Mouse (Mus musculus): ENCODE results near the gene Prpf4. TPM values are rescaled to one million over a fixed set of nuclear protein-coding genes. Genes with fewer than 3 reads are reported as not detected.
A peak's percentile ranks its signal among the peaks of the same experiment; 100 is the strongest.

The Prpf4 gene
- polyA plus RNA-seq, 1 experiment from 2014 or later, result 28.2 TPM

GRCm38 (mm10) chr4:62468158-62468557, 59.6 kb downstream of the Prpf4 start:
- no peak for ATAC-seq (ENCODE audit: insufficient read depth, low FRiP score, low TSS enrichment)
- Histone ChIP-seq H3K4me1 (ENCODE audit: control insufficient read depth, insufficient read depth, low read length) (no peaks in the 10 kb centered on the region), H3K36me3 (ENCODE audit: control insufficient read depth, insufficient read depth, low read length) (no peaks in the 10 kb centered on the region), H3K9me3 (ENCODE audit: control insufficient read depth, low read length) (no peaks in the 10 kb centered on the region), H3K4me3 (ENCODE audit: low read depth, low read length) (no peak overlapping the region), H3K9ac (ENCODE audit: low read length) (no peak overlapping the region), H3K27me3 (ENCODE audit: control insufficient read depth, insufficient read depth, low read length) (no peaks in the 10 kb centered on the region), H3K4me2 (ENCODE audit: low read depth) (no peak overlapping the region), H3K27ac (ENCODE audit: low read depth, low read length) (no peak overlapping the region)
- WGBS, result 95% methylated on average over 1 of the region's 1 CpGs
- no peak for DNase-seq (ENCODE audit: low spot score)

GRCm38 (mm10) chr4:62470598-62471051, 62.0 kb downstream of the Prpf4 start, which contains the start of gene Wdr31:
Wdr31 (minus strand) TSS chr4:62470896.
- Histone ChIP-seq H3K27ac (ENCODE audit: low read depth, low read length) (no peak within 1 kb of the TSS), H3K9me3 (ENCODE audit: control insufficient read depth, low read length) (no peaks in the 10 kb centered on the region), H3K36me3 (ENCODE audit: control insufficient read depth, insufficient read depth, low read length) (no peaks in the 10 kb centered on the region), H3K4me1 (ENCODE audit: control insufficient read depth, insufficient read depth, low read length) (no peaks in the 10 kb centered on the region), H3K4me2 (ENCODE audit: low read depth) (peak within 1 kb of the TSS; percentile 61), H3K4me3 (ENCODE audit: low read depth, low read length) (peak within 1 kb of the TSS; percentile 44), H3K9ac (ENCODE audit: low read length) (peak within 1 kb of the TSS; percentile 70), H3K27me3 (ENCODE audit: control insufficient read depth, insufficient read depth, low read length) (no peaks in the 10 kb centered on the region)
- under 1% methylated on average over 30 of the region's 30 CpGs for WGBS
- DNase-seq (ENCODE audit: low spot score) (peak; percentile 86), ATAC-seq (ENCODE audit: insufficient read depth, low FRiP score, low TSS enrichment) (peak; percentile 88)

GRCm38 (mm10) chr4:62472071-62472470, 63.5 kb downstream of the Prpf4 start:
- no peak overlapping the region for H3K4me2 ChIP-seq (ENCODE audit: low read depth)
- H3K27ac ChIP-seq (ENCODE audit: low read depth, low read length), result no peak overlapping the region
- H3K27me3 ChIP-seq (ENCODE audit: control insufficient read depth, insufficient read depth, low read length), result no peaks in the 10 kb centered on the region
- DNase-seq (ENCODE audit: low spot score), result no peak
- no peak for ATAC-seq (ENCODE audit: insufficient read depth, low FRiP score, low TSS enrichment)
- H3K36me3 ChIP-seq (ENCODE audit: control insufficient read depth, insufficient read depth, low read length), result no peaks in the 10 kb centered on the region
- no peaks in the 10 kb centered on the region for H3K4me1 ChIP-seq (ENCODE audit: control insufficient read depth, insufficient read depth, low read length)
- no peaks in the 10 kb centered on the region for H3K9me3 ChIP-seq (ENCODE audit: control insufficient read depth, low read length)
- WGBS, result 95% methylated on average over 2 of the region's 2 CpGs
- H3K9ac ChIP-seq (ENCODE audit: low read length), result no peak overlapping the region
- no peak overlapping the region for H3K4me3 ChIP-seq (ENCODE audit: low read depth, low read length)

GRCm38 (mm10) chr4:62475131-62475530, 66.5 kb downstream of the Prpf4 start:
- Histone ChIP-seq H3K27ac (ENCODE audit: low read depth, low read length) (no peak overlapping the region), H3K4me2 (ENCODE audit: low read depth) (no peak overlapping the region), H3K4me3 (ENCODE audit: low read depth, low read length) (no peak overlapping the region), H3K4me1 (ENCODE audit: control insufficient read depth, insufficient read depth, low read length) (peaks cover 4% of the 10 kb centered on the region; the same call in 1 of the 2 replicates), H3K27me3 (ENCODE audit: control insufficient read depth, insufficient read depth, low read length) (peaks cover 8% of the 10 kb centered on the region), H3K9ac (ENCODE audit: low read length) (no peak overlapping the region), H3K9me3 (ENCODE audit: control insufficient read depth, low read length) (no peaks in the 10 kb centered on the region), H3K36me3 (ENCODE audit: control insufficient read depth, insufficient read depth, low read length) (no peaks in the 10 kb centered on the region)
- ATAC-seq (ENCODE audit: insufficient read depth, low FRiP score, low TSS enrichment), result no peak
- DNase-seq (ENCODE audit: low spot score), result no peak
- 93% methylated on average over 2 of the region's 2 CpGs for WGBS

- H3K4me1 ChIP-seq (ENCODE audit: control insufficient read depth, insufficient read depth, low read length), result peaks cover 4% of the 10 kb centered on the region; the same call in 1 of the 2 replicates
- H3K36me3 ChIP-seq (ENCODE audit: control insufficient read depth, insufficient read depth, low read length), result no peaks in the 10 kb centered on the region
- H3K27ac ChIP-seq (ENCODE audit: low read depth, low read length), result no peak overlapping the region
- no peak overlapping the region for H3K4me2 ChIP-seq (ENCODE audit: low read depth)
- WGBS, result 87% methylated on average over 6 of the region's 6 CpGs
- DNase-seq (ENCODE audit: low spot score), result no peak
- peaks cover 15% of the 10 kb centered on the region for H3K27me3 ChIP-seq (ENCODE audit: control insufficient read depth, insufficient read depth, low read length)
- H3K4me3 ChIP-seq (ENCODE audit: low read depth, low read length), result no peak overlapping the region
- no peak overlapping the region for H3K9ac ChIP-seq (ENCODE audit: low read length)
- H3K9me3 ChIP-seq (ENCODE audit: control insufficient read depth, low read length), result no peaks in the 10 kb centered on the region
- ATAC-seq (ENCODE audit: insufficient read depth, low FRiP score, low TSS enrichment), result no peak
Measured at GRCm38 (mm10) chr4:62475793-62476192, 67.2 kb downstream of the Prpf4 start.

Other genes starting within 250 kb of the Prpf4 start
- 28.6 and 29.4 TPM in 2 replicates for gene Zfp37, start 177.8 kb upstream of the Prpf4 start, polyA plus RNA-seq (2014; fragmentation: Nextera tagmentation; extraction: Ambion mirVana)
- gene Slc31a2, start 146.2 kb upstream of the Prpf4 start, polyA plus RNA-seq (2014; fragmentation: Nextera tagmentation; extraction: Ambion mirVana), result 13.0 and 17.2 TPM in 2 replicates
- gene Fkbp15, start 48.2 kb upstream of the Prpf4 start, polyA plus RNA-seq (2014; fragmentation: Nextera tagmentation; extraction: Ambion mirVana), result 21.0 and 22.1 TPM in 2 replicates
- gene Slc31a1, start 48.1 kb upstream of the Prpf4 start, polyA plus RNA-seq (2014; fragmentation: Nextera tagmentation; extraction: Ambion mirVana), result 46.0 and 48.5 TPM in 2 replicates
- gene Cdc26, start 155 bp upstream of the Prpf4 start, polyA plus RNA-seq (2014; fragmentation: Nextera tagmentation; extraction: Ambion mirVana), result 161 and 170 TPM in 2 replicates
- not detected in 2 replicates for gene Rnf183, start 26.5 kb downstream of the Prpf4 start, polyA plus RNA-seq (2014; fragmentation: Nextera tagmentation; extraction: Ambion mirVana)
- gene Wdr31, start 62.1 kb downstream of the Prpf4 start, polyA plus RNA-seq (2014; fragmentation: Nextera tagmentation; extraction: Ambion mirVana), result 5.1 and 5.8 TPM in 2 replicates
- gene Bspry, start 71.3 kb downstream of the Prpf4 start, polyA plus RNA-seq (2014; fragmentation: Nextera tagmentation; extraction: Ambion mirVana), result 0.82 and 1.2 TPM in 2 replicates
- 11.2 and 14.8 TPM in 2 replicates for gene Hdhd3, start 94.7 kb downstream of the Prpf4 start, polyA plus RNA-seq (2014; fragmentation: Nextera tagmentation; extraction: Ambion mirVana)
- 81.5 and 89.7 TPM in 2 replicates for gene Alad, start 111.1 kb downstream of the Prpf4 start, polyA plus RNA-seq (2014; fragmentation: Nextera tagmentation; extraction: Ambion mirVana)
- gene Pole3, start 116.3 kb downstream of the Prpf4 start, polyA plus RNA-seq (2014; fragmentation: Nextera tagmentation; extraction: Ambion mirVana), result 108 and 109 TPM in 2 replicates
- 0.92 and 1.0 TPM in 2 replicates for gene 4933430I17Rik, start 116.6 kb downstream of the Prpf4 start, polyA plus RNA-seq (2014; fragmentation: Nextera tagmentation; extraction: Ambion mirVana)
- 29.4 and 31.6 TPM in 2 replicates for gene Rgs3, start 151.1 kb downstream of the Prpf4 start, polyA plus RNA-seq (2014; fragmentation: Nextera tagmentation; extraction: Ambion mirVana)